ENCODE assay signal across 8 mouse cellular contexts in genomic region chr7:67486925-67487760, GRCm38 (mm10).
DNase-seq lines count a peak whose midpoint lies in the region; ATAC-seq and TF ChIP-seq lines count a peak whose summit lies in the region.

No protein-coding gene starts in this region.

- WGBS in liver, adult 2 months: 52% methylated on average over 15 of the region's 15 CpGs
- 79% methylated on average over 15 of the region's 15 CpGs for WGBS in neural tube, embryonic 15.5 days

- H3K36me3 ChIP-seq in liver, adult 2 months (ENCODE audit: control insufficient read depth, insufficient read depth, low read length): no peaks in the 10 kb centered on the region
- no peaks in the 10 kb centered on the region for H3K36me3 ChIP-seq in neural tube, embryonic 15.5 days

- no peak overlapping the region for H3K4me2 ChIP-seq in neural tube, embryonic 15.5 days

- no peak for TF ChIP-seq CTCF in liver, adult 2 months (IDR thresholded peaks at IDR 0.05; ENCODE audit: low read depth, low read length)

- H3K4me3 ChIP-seq in liver, adult 2 months (ENCODE audit: insufficient read depth, low read depth, low read length): no peak overlapping the region
- no peak overlapping the region for H3K4me3 ChIP-seq in neural tube, embryonic 15.5 days (replicated peaks)

- TF ChIP-seq POLR2A in liver, adult 2 months (IDR thresholded peaks at IDR 0.05; ENCODE audit: extremely low read depth, insufficient read depth, low read length): no peak

- ATAC-seq in neural tube, embryonic 15.5 days (ENCODE audit: low FRiP score): 0 out of 2 replicates have a peak, but pooled peaks have one; percentile 36

- H3K4me1 ChIP-seq in liver, adult 2 months (ENCODE audit: control insufficient read depth, insufficient read depth, low read length): peaks cover 11% of the 10 kb centered on the region
- H3K4me1 ChIP-seq in neural tube, embryonic 15.5 days: peaks cover 17% of the 10 kb centered on the region

- no peaks in the 10 kb centered on the region for H3K27me3 ChIP-seq in liver, adult 2 months (ENCODE audit: control insufficient read depth, insufficient read depth, low read length)
- no peaks in the 10 kb centered on the region for H3K27me3 ChIP-seq in neural tube, embryonic 15.5 days (replicated peaks)

- H3K79me2 ChIP-seq in liver, adult 2 months (ENCODE audit: control insufficient read depth, insufficient read depth, low read length): no peaks in the 10 kb centered on the region

- no peaks in the 10 kb centered on the region for H3K9me3 ChIP-seq in neural tube, embryonic 15.5 days (replicated peaks)

- DNase-seq in liver, adult 2 months (ENCODE audit: extremely low read depth, low read depth, low spot score): peak; percentile 76
- no peak for DNase-seq in liver
- DNase-seq in embryo, embryonic 10.5 days (ENCODE audit: low spot score): peak; percentile 45
- peak; percentile 76 for DNase-seq in gastrocnemius, postnatal 25 days
- DNase-seq in thymus, postnatal 4 days: no peak
- DNase-seq in layer of hippocampus, postnatal 36 days: no peak
- DNase-seq in ovary, postnatal 36 days (ENCODE audit: low spot score): no peak

- no peak overlapping the region; the same call in 1 of the 2 replicates for H3K27ac ChIP-seq in liver, adult 2 months (replicated peaks; ENCODE audit: insufficient read depth, low read depth, low read length)
- H3K27ac ChIP-seq in neural tube, embryonic 15.5 days (replicated peaks): peak overlapping the region; percentile 51; the same call in 1 of the 2 replicates

- H3K9ac ChIP-seq in liver, adult 2 months (ENCODE audit: low read depth, low read length): no peak overlapping the region
- no peak overlapping the region for H3K9ac ChIP-seq in neural tube, embryonic 15.5 days (replicated peaks)

Comparison
In these comparisons a context has a peak if more than half of its experiments do, and no peak if none do; other contexts are left out.
1. DNase-seq: peak in liver, adult 2 months (single experiment), embryo, embryonic 10.5 days (single experiment) and gastrocnemius, postnatal 25 days (single experiment); none in liver (single experiment), thymus, postnatal 4 days (single experiment), layer of hippocampus, postnatal 36 days (0 of 2) and ovary, postnatal 36 days (single experiment).